Mouse (Mus musculus) heart, postnatal 4 days (tissue): ENCODE data around the gene Ica1l. TPM values are rescaled to one million over a fixed set of nuclear protein-coding genes. Genes with fewer than 3 reads are reported as not detected.
"Not testable (repeated sequence)": the region's sequence is repeated elsewhere in the genome, so short reads cannot be mapped to it uniquely, and the experiment has no call there.

ENCODE experiments used
- DNase-seq: peaks from one replicate; pipeline ENCODE4 v3.0.0; 2021
- total RNA-seq, 2 experiments: library from RNA; stranded (reverse); gene quantifications; 2 replicates each; pipeline ENCODE4 v1.2.3; 2021

Gene Ica1l
- total RNA-seq, result 1 to 10 TPM; 1.0 to 1.4 TPM

DNA sequence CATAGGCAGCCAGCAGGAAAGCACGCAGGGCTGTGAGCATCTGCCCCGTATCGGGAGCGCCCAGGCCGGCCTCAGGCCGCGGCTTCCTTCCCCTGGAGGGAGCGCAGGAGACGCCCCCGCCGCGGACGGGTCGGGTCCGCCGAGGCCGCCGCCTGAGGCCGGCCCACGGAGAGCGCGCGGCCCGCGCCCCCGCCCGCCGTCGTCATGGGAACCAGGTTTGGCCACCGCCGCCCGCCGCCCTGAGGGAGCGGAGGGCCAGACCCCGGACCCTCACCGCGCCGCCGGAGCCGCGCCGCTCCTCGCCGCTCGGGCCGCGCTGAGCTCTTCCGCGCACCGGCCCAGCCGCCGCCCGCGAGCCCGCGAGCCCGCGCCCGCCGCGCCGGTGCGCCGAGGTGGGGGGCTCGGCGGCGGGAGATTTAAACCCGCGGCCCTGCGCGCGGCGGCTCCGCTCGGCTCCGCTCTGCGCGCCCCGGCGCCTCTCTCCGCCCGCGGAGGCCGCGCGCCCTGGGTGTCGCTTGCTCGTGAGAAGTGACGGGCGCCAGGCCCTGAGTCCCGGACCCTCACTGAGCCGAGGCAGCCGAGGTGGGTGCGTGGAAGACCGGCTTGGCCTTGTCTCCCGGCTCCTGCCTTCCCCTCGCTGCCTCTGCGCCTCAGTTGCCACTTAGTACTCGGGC, at the start of gene Ica1l:
Gene Ica1l (minus strand): TSS at position 389 of the 674 bp plus-strand sequence.
- DNase-seq, result peak; percentile 68

DNA sequence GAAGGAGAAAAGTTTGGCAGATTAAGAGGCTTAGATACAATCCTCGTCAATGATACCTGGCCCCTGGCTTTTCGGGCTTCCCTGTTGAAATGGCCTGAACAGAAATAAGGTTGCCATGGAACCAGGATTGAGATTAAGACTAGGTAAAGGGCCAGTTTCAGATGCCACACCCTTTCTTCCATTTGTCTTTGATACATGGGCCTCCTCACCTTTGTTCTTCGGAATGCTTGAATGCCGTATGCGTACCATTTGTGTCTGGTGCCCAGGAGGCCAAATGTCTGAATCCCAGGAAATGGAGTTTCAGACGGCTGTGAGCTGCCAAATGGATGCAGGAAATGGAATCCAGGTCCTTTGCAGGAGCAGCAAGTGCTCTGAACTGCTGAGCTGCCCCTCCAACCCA, 33.4 kb upstream of the Ica1l start:
- no peak for DNase-seq

GRCm38 (mm10) chr1:60075590-60075989, 32.6 kb upstream of the Ica1l start:
- no peak for DNase-seq

- DNase-seq, result no peak
Measured at GRCm38 (mm10) chr1:60074935-60075334, 32.0 kb upstream of the Ica1l start.

GRCm38 (mm10) chr1:60070725-60071124, 27.7 kb upstream of the Ica1l start:
- not testable (repeated sequence) for DNase-seq

GRCm38 (mm10) chr1:60056310-60056709, 13.3 kb upstream of the Ica1l start:
- DNase-seq, result no peak

- no peak for DNase-seq
Measured at GRCm38 (mm10) chr1:60054659-60055058, 11.7 kb upstream of the Ica1l start.

DNA sequence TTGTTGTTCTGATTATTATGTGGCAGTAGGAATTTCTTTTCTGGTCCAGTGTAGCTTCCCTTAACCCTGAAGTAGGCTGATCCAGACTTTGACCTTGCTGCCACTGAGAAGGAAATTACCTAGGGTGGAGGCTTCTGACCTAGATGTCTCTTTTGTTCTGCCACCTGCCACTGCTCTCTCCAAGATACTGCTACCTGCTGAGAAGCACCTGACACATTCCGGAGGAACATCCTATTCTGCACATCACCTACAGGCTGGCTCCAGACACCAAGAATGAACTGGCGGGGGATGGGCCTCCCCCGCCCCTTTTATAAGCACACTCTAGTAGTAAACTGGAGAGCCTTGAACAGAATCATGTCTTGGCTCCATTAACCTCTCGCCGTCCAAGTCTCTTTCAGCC, 4.5 kb upstream of the Ica1l start:
- not testable (repeated sequence) for DNase-seq

- DNase-seq, result no peak
Measured at GRCm38 (mm10) chr1:60044595-60044994, 1.6 kb upstream of the Ica1l start.

DNA sequence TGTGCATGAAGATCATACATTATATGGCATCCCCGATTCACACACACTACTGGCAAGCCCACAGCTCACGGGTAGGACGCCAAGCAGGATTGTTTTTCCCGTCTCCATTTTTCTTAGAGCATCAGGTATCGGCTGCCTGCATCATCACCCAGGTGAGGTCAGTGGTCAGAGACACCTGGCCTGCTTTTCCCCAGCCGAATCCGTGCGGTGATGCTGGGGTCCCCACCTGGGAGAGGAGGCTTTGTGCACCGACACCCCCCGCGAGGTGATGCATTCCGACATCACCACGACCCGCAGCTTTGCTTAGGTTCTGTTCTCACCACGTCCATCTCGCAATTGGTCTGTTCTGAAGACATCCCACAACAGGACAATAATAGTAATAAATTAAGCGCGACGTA, 587 bp downstream of the Ica1l start:
- peak; percentile 9 for DNase-seq

DNA sequence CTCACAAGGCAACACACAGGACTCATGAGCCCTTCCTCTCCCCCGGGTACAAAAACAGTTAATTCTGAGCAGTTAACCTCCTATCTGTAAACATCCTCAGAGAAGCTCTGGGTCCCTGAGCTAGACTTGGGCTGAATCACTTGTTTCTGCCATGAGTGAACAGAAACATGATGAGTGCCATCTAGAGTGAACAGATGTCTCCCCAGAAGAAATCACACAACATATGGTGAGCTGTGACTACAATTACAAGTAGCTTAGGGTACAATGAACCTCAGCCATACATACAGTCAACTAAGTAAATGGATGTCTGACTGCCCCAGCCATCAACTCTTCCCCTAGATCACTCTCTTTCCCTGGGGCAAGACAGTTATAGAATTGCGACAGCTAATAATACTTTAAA, 7.9 kb downstream of the Ica1l start:
- no peak for DNase-seq

DNA sequence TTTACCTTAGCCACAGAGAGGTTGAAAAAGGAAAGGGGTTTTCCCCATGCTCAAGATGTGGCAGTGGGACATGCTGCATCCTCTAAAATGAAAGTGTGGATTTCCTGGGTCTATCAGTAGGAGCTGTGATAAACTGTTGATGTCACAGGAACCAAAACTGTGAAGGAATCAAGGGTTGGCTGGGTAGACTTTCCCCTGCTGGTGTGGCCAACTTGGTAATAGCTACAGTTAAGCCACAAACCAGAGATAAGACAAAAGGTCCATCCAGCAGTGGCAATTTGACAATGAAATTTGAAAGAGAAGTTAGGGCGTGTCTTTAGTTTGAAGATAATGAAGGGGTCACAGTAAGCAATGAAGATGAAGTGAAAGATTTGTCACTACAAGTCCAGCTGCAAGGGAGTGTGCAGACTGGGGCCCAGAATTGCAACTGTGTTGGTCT, 25.9 kb downstream of the Ica1l start:
- DNase-seq, result no peak

DNA sequence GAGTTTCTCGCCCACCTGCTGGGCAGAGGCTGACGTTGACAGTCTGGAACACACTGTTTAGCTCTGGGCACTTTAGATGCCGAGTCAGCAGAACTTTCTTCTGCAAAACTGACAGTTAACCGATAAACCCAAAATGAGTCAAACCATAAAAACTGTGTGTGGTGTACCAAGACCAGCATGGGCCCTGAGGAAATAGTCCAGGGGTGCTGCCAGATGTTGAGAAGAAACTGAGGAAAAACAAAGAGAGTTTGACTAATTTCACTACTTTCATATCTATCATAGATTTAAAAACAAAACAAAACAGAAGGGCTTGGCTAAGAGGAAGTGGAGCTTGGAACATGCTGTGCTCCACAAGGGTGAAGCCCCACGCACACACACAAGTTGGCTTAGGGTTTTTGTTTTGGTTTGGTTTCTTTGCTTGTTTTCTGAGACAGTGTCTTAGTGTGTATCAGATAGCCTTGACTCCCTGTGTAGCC, 26.8 kb downstream of the Ica1l start:
- DNase-seq, result no peak

GRCm38 (mm10) chr1:60015511-60015910, 27.5 kb downstream of the Ica1l start:
- DNase-seq, result no peak

DNA sequence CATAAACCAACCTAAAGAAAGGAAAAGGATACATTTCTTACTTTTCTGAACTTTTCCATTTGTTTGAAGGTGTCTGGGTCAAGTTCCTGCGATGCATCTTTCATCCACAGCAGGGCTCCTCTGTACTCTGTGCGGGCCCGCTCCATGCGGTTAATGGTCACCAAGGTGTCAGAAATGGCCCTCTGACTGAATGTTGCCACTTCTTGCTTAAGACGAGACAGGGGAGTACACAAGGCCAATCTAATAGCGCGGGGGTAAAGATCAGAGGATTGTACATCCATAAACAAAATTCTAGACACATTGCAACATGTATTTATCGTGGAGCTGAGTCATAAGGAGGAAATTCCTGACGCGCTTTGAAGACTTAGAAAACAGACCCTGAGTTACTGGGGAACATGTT, 29.2 kb downstream of the Ica1l start:
- no peak for DNase-seq

DNA sequence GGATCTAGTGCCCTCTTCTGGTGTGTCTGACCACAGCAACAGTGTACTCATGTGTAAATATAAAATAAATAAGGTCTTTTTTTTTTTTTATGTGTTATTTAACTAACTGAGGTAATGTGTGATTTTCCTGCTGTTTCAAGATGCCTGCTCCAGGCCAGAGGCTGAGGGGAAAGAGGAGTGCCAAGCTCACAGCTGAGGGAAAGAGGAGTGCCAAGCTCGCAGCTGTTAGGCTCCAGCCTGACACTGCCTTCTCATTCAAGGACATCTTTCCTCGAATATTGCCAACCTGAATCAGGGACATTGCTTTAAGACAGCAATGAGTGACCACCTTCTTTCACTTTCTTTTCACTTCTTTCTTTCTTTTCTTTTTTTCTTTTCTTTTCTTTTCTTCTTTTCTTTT, 34.2 kb downstream of the Ica1l start:
- no peak for DNase-seq

GRCm38 (mm10) chr1:60007337-60007736, 35.6 kb downstream of the Ica1l start:
- DNase-seq, result no peak

DNA sequence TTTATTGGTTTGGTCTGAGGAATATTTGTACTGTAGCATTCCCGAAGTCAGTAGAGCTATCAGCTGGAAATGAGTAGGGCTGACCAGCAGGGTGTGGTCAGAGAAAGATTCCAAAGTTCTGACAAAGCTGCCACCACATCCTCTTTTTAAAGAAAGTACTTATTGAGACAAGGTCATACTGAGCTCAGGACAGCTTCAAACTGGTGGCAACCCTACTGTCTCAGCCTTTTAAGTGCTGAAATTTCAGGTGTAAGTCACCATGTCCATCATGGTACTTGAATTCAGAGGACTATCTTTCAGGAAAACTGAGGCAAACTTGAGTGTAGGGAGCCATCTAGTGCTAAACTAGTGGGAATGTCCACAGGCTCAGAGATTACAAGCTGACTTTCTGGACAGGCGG, 42.7 kb downstream of the Ica1l start:
- DNase-seq, result no peak

DNA sequence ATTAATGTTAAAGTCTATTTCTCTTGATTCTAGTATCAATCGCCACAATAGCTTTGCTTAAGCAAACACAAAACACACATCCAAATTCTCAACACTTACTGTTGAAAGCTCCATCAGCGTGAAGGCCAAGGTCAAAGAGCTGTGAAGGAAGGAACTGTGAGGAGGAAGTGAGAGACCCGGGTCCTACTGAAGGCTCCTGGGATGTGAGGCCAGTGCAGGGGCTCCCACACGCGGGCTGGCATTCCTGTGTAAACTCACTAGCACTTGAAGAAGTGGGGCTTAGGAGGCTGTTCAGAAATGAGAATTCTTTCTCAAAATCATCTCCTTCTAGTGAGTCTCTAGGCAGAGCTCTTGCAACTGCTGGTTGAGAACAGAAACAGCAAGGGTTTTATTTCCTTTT, 45.6 kb downstream of the Ica1l start:
- DNase-seq, result no peak

- DNase-seq, result no peak
Measured at GRCm38 (mm10) chr1:59995646-59996045, 47.3 kb downstream of the Ica1l start.

- no peak for DNase-seq
Measured at GRCm38 (mm10) chr1:59987399-59988040, 55.5 kb downstream of the Ica1l start.

GRCm38 (mm10) chr1:59986626-59987025, 56.4 kb downstream of the Ica1l start:
- no peak for DNase-seq

DNA sequence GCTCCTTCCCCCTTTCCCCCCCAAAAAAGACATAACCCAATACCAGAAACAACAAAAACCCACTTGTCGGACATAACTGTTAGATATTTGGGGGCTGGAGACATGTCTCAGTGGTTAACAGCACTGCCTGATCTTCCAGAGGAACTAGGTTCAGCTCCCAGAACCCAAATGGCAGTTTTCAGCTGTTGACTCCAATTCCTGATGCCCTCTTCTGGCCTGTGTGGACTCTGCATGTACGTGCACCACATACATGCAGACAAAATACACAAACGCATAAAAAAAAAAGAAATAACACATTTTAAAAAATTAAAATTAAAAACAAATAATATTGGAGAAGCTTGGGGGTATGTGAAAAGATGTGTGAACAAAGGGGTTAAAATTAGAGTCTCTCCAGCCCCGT, 75.7 kb downstream of the Ica1l start:
- DNase-seq, result peak; percentile 41

GRCm38 (mm10) chr1:59966171-59966785, 76.7 kb downstream of the Ica1l start:
- no peak for DNase-seq
